Mouse (Mus musculus) heart, adult 2 months (tissue): Measurements from ENCODE around the gene Tas1r1. TPM values are rescaled to one million over a fixed set of nuclear protein-coding genes. Genes with fewer than 3 reads are reported as not detected.
A peak's percentile ranks its signal among the peaks of the same experiment; 100 is the strongest.

Source experiments
- DNase-seq, 2 experiments: peaks; one replicate each; pipeline ENCODE4 v3.0.0; 2021
- H3K27ac ChIP-seq: fragments of 200-600 bp; 2 replicates; pipeline ENCODE4 v1.8.1; 2022
- H3K27me3 ChIP-seq: fragments of 200-500 bp; 2 replicates; pipeline ENCODE4 v1.6.1; 2012; ENCODE audit warnings: mild to moderate bottlenecking, low read length, inconsistent platforms, mixed read lengths; ENCODE audit not compliant: control insufficient read depth, insufficient read depth
- H3K36me3 ChIP-seq: fragments of 200-500 bp; 2 replicates; pipeline ENCODE4 v1.6.1; 2012; ENCODE audit warnings: low read length, inconsistent platforms; ENCODE audit not compliant: control insufficient read depth, insufficient read depth
- H3K4me1 ChIP-seq: fragments of 200-500 bp; 2 replicates; pipeline ENCODE4 v1.6.1; 2011; ENCODE audit warnings: low read length; ENCODE audit not compliant: control insufficient read depth, insufficient read depth
- H3K4me3 ChIP-seq: fragments of 200-600 bp; 2 replicates; pipeline ENCODE4 v1.8.1; 2022
- H3K79me2 ChIP-seq: fragments of 200-500 bp; replicated peaks from 2 replicates; pipeline ENCODE4 v1.6.1; 2012; ENCODE audit warnings: mild to moderate bottlenecking, inconsistent platforms, low read length, moderate library complexity, mixed read lengths; ENCODE audit not compliant: control insufficient read depth, insufficient read depth
- H3K9ac ChIP-seq: fragments of 200-500 bp; 2 replicates; pipeline ENCODE4 v1.6.1; 2012; ENCODE audit warnings: low read depth, mild to moderate bottlenecking, control low read depth, inconsistent platforms, low read length, mixed read lengths
- CTCF ChIP-seq: fragments of 200-600 bp; IDR thresholded peaks from 2 replicates; pipeline ENCODE4 v1.8.1; 2022; ENCODE audit warnings: antibody characterized with exemption, mild to moderate bottlenecking, moderate library complexity
- EP300 ChIP-seq: fragments of 200-500 bp; IDR thresholded peaks from 2 replicates; pipeline ENCODE4 v1.6.1; 2011; ENCODE audit warnings: low read depth, low read length, control low read depth; ENCODE audit not compliant: insufficient read depth
- POLR2A ChIP-seq: fragments of 200-500 bp; IDR thresholded peaks from 2 replicates; pipeline ENCODE4 v1.6.1; 2011; ENCODE audit warnings: mild to moderate bottlenecking, low read depth, low read length, control low read depth; ENCODE audit not compliant: insufficient read depth
- WGBS: fragments of 180-500 bp; shearing (Covaris S2); methylation state at CpG from one replicate; pipeline ENCODE4 v1.1.7; 2018; 5-methylcytosine and 5-hydroxymethylcytosine counted together
- intact Hi-C: fragments of 180-260 bp; cut with DNase I; formaldehyde crosslinking; loops from one replicate; pipeline ENCODE4 v1.15.1; 2025
- polyA plus RNA-seq: library from polyadenylated mRNA; depleted of rRNA; stranded (reverse); fragments of >200 nt; gene quantifications from 2 replicates; pipeline ENCODE4 v1.2.3, GENCODE M21; 2012
- total RNA-seq, 2 experiments: library from RNA; stranded (reverse); gene quantifications; 2 replicates each; pipeline ENCODE4 v1.2.3; 2021

Tas1r1 gene
- total and polyA plus RNA-seq, 3 experiments = 0.08 to 0.11 (median 0.08) TPM

- H3K4me3 ChIP-seq = no peak overlapping the region
- H3K36me3 ChIP-seq = no peaks in the 10 kb centered on the region; the same call in 1 of the 2 replicates
- no peak overlapping the region for H3K9ac ChIP-seq
- intact Hi-C loops = no loop called here
- TF ChIP-seq POLR2A = no peak
- TF ChIP-seq EP300 = no peak
- no peak for TF ChIP-seq CTCF
- no peaks in the 10 kb centered on the region for H3K4me1 ChIP-seq
- no peaks in the 10 kb centered on the region for H3K27me3 ChIP-seq
- H3K27ac ChIP-seq = no peak overlapping the region
- H3K79me2 ChIP-seq = peaks cover under 1% of the 10 kb centered on the region; the same call in 1 of the 2 replicates
- no peak for DNase-seq
- WGBS = 36% methylated on average over 4 of the region's 4 CpGs
These were observed 37.5 kb downstream of the Tas1r1 start for GRCm38 (mm10) chr4:152000906-152001305.

- WGBS = 60% methylated on average over 3 of the region's 3 CpGs
- Histone ChIP-seq H3K4me1 (0 out of 2 replicates have a peak, but pooled peaks cover 1% of the 10 kb centered on the region), H3K36me3 (no peaks in the 10 kb centered on the region; the same call in 1 of the 2 replicates), H3K27me3 (no peaks in the 10 kb centered on the region), H3K79me2 (peaks cover 4% of the 10 kb centered on the region; the same call in 1 of the 2 replicates), H3K4me3 (no peak overlapping the region), H3K27ac (no peak overlapping the region), H3K9ac (no peak overlapping the region)
- DNase-seq = no peak
- TF ChIP-seq EP300 (no peak), CTCF (no peak), POLR2A (no peak)
- intact Hi-C loops = no loop called here
These were observed 38.9 kb downstream of the Tas1r1 start for GRCm38 (mm10) chr4:151999481-151999880.

DNA sequence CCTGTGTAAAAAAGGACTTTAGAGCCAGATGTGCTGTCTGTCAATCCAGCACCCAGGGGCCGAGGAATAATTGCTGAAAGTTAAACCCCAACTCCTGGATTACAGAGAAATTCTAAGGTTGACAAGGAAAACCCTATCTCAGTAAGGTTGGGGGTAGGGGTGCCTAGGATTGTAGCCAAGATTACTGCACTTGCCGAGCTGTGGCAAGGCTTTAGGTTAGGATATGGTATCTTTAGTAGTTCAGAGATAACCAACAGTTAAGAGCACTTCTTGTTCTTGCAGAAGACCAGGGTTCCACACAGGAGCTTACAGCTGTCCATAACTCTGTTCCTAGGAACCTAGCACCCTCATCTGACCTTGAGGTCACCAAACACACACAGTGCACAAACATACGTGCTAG, 40.7 kb downstream of the Tas1r1 start:
- H3K79me2 ChIP-seq = peaks cover 4% of the 10 kb centered on the region; the same call in 1 of the 2 replicates
- 72% methylated on average over 3 of the region's 3 CpGs for WGBS
- DNase-seq = no peak
- no peak overlapping the region for H3K4me3 ChIP-seq
- 0 out of 2 replicates have a peak, but pooled peaks cover 3% of the 10 kb centered on the region for H3K4me1 ChIP-seq
- TF ChIP-seq CTCF (no peak), EP300 (no peak), POLR2A (no peak)
- H3K36me3 ChIP-seq = no peaks in the 10 kb centered on the region; the same call in 1 of the 2 replicates
- no peaks in the 10 kb centered on the region for H3K27me3 ChIP-seq
- intact Hi-C loops = loop anchor here (1.0 kb wide), 2 partner anchors 10 to 29 kb away; no protein-coding TSS in a partner anchor
- no peak overlapping the region for H3K27ac ChIP-seq
- H3K9ac ChIP-seq = no peak overlapping the region

DNA sequence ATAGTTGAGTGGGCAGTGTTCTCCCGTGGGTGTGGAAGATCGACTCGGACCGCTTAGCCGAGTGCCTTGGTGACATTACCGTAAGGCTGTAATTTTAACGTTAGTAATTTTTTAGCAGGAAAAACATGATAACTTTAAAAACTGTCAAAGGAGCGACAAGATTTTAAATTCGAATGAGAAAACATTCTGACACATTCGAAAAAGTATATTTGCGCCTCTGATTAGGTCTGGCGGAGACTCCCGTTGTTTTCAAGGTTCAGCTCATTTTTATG, 41.5 kb downstream of the Tas1r1 start:
- WGBS = 2% methylated on average over 13 of the region's 13 CpGs
- H3K36me3 ChIP-seq = no peaks in the 10 kb centered on the region; the same call in 1 of the 2 replicates
- H3K4me1 ChIP-seq = 0 out of 2 replicates have a peak, but pooled peaks cover 3% of the 10 kb centered on the region
- peak overlapping the region; percentile 94 for H3K4me3 ChIP-seq
- no peaks in the 10 kb centered on the region for H3K27me3 ChIP-seq
- H3K9ac ChIP-seq = peak overlapping the region; percentile 88
- TF ChIP-seq POLR2A (no peak), EP300 (no peak), CTCF (no peak)
- intact Hi-C loops = loop anchor here (1.0 kb wide), 2 partner anchors 10 to 29 kb away; no protein-coding TSS in a partner anchor
- DNase-seq = no peak
- peaks cover 4% of the 10 kb centered on the region; the same call in 1 of the 2 replicates for H3K79me2 ChIP-seq
- H3K27ac ChIP-seq = peak overlapping the region; percentile 97

- intact Hi-C loops = no loop called here
- H3K4me3 ChIP-seq = peak within 1 kb of the TSS; percentile 94
- no peaks in the 10 kb centered on the region; the same call in 1 of the 2 replicates for H3K36me3 ChIP-seq
- DNase-seq = peak; percentile 98 to 99
- 0 out of 2 replicates have a peak, but pooled peaks cover 3% of the 10 kb centered on the region for H3K4me1 ChIP-seq
- TF ChIP-seq POLR2A = peak; percentile 88
- TF ChIP-seq EP300 = no peak
- TF ChIP-seq CTCF = peak; percentile 26
- peak within 1 kb of the TSS; percentile 97 for H3K27ac ChIP-seq
- peak within 1 kb of the TSS; percentile 98 for H3K9ac ChIP-seq
- under 1% methylated on average over 93 of the region's 94 CpGs for WGBS
- H3K79me2 ChIP-seq = peaks cover 4% of the 10 kb centered on the region; the same call in 1 of the 2 replicates
- H3K27me3 ChIP-seq = no peaks in the 10 kb centered on the region
These were observed 42.0 kb downstream of the Tas1r1 start, which contains the start of gene Phf13 for GRCm38 (mm10) chr4:151996173-151996950. Gene Phf13, minus strand, starts transcription at chr4:151996258.
